ENCODE assay signal across 1 mouse cellular context in the genomic region with DNA sequence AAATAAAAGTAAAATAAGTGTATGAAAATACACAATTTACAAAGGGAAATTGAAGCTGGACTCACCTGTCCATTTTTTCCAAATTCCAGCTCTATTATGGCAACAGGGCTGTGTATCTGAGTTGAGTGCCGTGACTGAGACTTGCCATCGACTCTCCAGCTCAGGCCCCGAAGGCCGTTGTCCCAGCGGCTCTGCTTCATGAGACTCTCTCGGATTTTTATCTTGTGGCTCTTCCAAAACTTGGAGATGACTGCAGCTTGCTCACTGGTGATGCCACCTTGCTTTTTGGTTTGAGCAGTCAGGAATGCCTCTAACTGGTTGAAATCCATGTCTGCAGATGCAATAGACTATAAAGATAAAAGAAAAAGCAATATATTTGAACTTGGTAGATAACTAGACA. TPM values are rescaled to one million over a fixed set of nuclear protein-coding genes. Genes with fewer than 3 reads are reported as not detected.
"Had no signal": no experiment of that assay in that cellular context is flagged by ENCODE, and none has a peak within 500 bp of the region (broad histone marks: within the 10 kb centered on the region; RNA-seq: fewer than 3 reads in every experiment).

No protein-coding gene starts in this region.

RNA-seq across cellular contexts. Expression of a gene that starts 25.5 kb away (rescaled TPM):
- total RNA-seq: midbrain, postnatal 0 days had no signal
